Mouse (Mus musculus): ENCODE data around the gene Tmem45b. TPM values are rescaled to one million over a fixed set of nuclear protein-coding genes. Genes with fewer than 3 reads are reported as not detected.
"Not testable (repeated sequence)": the region's sequence is repeated elsewhere in the genome, so short reads cannot be mapped to it uniquely, and the experiment has no call there.

Gene Tmem45b
- polyA plus RNA-seq (2012; rRNA removed): 0.30 and 0.55 TPM in 2 replicates

- DNase-seq (ENCODE audit: extremely low spot score in 1 of 2, low spot score in 1 of 2): no peak
Measured at GRCm38 (mm10) chr9:31463692-31464474, at the start of gene Tmem45b. Gene Tmem45b (minus strand): TSS chr9:31464462.

DNA sequence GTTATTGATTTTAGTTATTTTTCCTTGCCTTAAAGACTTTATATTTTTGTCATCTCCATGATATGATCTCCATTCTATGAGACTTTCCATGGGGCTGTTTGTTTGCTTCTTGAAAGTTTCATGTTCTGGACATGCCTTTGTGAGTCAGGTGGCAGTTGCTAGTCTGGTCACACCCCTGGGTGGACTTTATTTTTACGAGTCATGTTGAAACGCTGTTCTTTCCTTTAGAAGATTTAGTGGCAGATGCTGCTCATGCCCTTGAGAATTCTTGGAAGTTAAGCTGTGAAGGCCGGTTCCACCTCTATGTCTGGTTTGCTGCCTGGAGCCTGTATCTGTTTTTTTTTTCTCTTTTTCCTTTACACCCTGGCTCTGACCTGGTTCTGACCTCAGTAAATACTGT lies 43.9 kb upstream of the Tmem45b start:
- DNase-seq (ENCODE audit: extremely low spot score in 1 of 2, low spot score in 1 of 2): no peak

DNA sequence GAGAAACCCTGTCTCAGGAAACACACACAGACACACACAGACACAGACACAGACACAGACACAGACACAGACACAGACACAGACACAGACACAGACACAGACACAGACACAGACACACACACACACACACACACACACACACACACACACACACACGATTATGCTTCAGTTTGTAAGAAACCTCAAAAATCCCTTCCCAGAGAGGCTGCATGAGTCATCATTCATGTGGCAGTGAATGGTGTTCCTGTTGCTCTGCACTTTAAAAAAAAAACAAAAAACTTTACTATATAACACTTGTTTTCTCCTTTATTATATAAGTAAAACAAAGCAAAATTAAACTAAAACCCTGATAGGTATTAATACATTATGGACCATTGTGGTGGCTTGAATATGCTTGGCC lies 37.0 kb upstream of the Tmem45b start:
- not testable (repeated sequence) for DNase-seq (ENCODE audit: extremely low spot score in 1 of 2, low spot score in 1 of 2)

DNA sequence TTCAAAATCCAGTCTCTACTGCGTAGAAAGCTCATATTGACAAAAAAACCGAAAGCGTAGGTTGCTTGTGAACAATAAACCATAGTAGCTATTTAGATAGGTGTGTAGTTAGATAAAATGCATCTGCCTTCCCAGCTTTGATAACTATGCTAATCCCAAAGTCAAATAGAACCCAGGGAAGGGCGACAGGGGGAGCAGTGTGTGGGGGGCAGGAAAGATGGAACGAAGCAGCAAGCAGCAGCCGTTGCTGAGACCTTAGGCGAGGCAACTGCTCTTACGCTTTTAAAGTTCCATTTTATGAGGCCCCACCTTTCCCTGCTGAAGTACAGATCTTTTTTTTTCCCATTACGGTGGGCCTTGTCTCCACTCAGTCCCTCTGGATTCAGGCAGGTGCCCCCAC lies 1.1 kb downstream of the Tmem45b start:
- DNase-seq (ENCODE audit: extremely low spot score in 1 of 2, low spot score in 1 of 2): no peak

DNA sequence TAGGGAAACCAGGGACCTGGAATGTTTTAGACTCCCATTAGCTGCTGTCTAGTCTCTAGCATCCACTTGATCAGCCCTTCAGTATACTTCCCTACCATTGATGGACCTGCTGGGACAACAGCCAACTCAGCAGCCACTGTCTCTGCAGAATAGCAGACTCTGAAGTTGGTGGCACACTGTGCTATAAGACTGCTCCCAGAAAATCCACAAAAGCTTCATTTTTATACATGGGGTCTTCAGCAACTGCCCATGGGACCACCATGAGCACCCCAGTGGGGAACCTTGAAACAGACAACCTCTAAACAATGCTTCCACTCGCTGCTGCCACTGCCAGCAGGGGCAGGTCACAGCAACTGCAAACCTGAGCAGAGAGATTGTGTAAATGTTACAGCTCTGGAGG lies 9.9 kb downstream of the Tmem45b start:
- no peak for DNase-seq (ENCODE audit: extremely low spot score in 1 of 2, low spot score in 1 of 2)

- no peak for DNase-seq (ENCODE audit: extremely low spot score in 1 of 2, low spot score in 1 of 2)
Measured at GRCm38 (mm10) chr9:31452166-31452565, 12.1 kb downstream of the Tmem45b start.

DNA sequence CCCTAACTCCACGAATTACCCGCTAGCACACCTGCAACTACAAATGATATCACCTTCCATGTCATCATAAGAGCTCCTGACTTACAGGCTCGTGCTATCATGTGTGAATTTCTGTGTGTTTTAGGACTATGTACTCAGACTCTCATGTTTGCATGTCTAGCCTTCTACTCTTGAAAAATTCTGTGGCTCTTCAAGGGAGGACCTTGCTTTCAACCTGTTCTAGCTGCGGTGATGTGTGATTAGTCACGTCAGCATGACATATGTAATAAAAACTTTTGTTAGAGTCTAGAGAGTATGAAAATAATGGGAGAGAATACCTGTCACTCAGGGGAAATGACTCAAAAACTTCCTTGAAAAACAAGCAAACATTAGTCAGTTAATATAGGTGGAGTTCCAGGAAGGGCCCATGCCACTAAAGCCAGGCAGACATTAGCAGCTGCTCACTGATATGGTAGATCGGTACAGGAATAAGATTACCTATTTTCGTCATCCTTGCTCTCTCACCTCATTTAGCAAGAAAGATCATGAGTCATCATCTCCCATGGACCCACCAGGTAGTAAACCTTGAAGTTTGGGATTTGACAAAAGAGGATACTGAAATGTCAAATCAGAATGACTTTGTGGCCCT lies 15.0 kb downstream of the Tmem45b start:
- DNase-seq (ENCODE audit: extremely low spot score in 1 of 2, low spot score in 1 of 2): no peak

- DNase-seq (ENCODE audit: extremely low spot score in 1 of 2, low spot score in 1 of 2): no peak
Measured at GRCm38 (mm10) chr9:31444236-31444635, 20.0 kb downstream of the Tmem45b start.

DNA sequence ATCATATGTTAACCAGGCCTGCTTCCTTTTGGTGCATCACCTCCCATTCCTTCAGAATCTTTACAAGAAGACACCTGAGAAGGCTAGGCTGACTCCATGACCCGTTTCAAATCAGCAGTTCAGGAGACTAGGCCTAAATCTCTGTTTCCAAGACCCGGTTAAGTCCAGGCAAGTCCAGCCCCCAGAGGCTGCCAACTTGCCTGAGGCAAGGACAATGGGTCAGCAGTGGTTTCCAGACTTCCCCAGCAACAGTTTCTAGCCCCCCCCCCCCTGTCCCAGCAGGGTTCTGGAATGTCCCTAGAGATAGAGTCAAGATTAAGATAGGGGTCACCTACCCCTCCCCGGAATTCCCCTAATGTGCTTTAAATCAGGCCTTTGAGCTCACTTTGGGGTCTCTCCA lies 22.8 kb downstream of the Tmem45b start:
- DNase-seq (ENCODE audit: extremely low spot score in 1 of 2, low spot score in 1 of 2): no peak

DNA sequence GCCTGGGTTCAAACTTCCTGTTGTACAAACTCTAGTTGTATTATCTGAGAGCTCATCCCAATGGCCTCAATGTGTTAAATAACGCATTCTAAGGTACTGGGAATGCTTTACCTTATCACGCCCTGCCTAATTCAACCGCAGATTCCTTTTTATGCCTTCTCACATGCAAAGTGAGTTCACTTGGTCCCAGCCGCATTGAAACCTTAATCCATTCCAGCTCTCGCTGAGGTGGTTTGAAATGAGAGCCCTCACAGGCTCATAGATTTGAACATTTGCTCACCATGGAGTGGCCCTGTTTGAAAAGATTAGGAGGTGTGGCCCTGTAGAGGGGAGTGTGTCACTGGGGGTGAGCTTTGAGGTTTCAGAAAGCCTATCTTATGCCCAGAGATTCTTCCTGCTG lies 23.9 kb downstream of the Tmem45b start:
- DNase-seq (ENCODE audit: extremely low spot score in 1 of 2, low spot score in 1 of 2): no peak

DNA sequence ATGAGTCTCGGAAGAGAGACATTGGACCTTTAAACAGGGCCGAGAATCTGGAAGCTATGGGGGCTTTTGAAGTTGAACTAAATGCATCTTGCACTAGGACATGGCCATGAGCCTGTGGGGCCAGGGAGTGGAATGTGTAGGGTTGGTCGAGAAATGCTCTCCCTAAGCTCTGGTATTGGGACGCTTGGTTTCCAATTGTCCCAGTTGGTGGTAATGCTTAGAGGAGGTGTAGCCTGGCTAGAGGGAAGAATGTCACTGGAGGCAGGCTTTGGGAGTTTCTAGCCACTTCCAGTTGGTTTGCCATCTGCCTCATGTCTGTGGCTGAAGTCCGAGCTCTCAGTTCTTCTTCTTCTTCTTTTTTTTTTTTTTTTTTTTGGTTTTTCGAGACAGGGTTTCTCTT lies 24.9 kb downstream of the Tmem45b start:
- no peak for DNase-seq (ENCODE audit: extremely low spot score in 1 of 2, low spot score in 1 of 2)

GRCm38 (mm10) chr9:31438834-31439233 lies 25.4 kb downstream of the Tmem45b start:
- DNase-seq (ENCODE audit: extremely low spot score in 1 of 2, low spot score in 1 of 2): no peak

DNA sequence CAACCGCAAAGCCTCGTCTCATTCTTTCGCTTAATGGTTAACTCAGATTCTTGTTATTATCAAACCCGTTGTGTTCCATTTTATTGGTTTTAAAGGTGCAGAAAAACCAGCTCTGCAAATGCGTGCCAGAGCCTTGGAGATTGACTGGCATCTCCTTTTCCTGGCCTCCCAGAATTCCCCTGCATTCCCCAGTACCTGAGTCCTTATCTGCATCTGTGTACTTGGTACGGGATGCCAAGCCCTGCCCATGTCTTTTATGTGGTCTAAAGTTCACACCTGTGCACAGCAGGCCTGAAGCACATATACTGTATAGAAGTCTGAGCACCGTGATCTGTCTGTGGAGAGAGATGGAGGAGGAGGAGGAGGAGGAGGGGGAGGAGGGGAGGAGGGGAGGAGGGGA lies 26.4 kb downstream of the Tmem45b start:
- DNase-seq (ENCODE audit: extremely low spot score in 1 of 2, low spot score in 1 of 2): no peak

GRCm38 (mm10) chr9:31435415-31435814 lies 28.8 kb downstream of the Tmem45b start:
- DNase-seq (ENCODE audit: extremely low spot score in 1 of 2, low spot score in 1 of 2): no peak

DNA sequence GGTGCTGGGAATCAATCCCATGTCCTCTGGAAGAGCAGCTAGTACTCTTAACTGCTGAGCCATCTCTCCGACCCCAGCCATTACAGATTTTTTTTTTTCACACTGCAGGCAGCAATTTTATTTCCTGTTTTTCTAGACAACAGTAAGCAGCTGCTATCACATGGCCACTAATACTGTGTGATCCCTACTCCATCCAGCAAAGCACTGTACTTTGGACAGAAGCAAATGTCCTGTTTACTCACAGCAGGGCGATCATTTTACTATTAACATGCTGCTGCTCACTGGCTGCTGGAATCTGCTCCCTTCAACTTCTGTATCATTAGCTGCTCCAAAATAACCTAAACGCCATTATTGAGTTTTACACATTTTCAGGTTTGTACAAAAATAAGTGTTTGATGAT lies 30.8 kb downstream of the Tmem45b start:
- no peak for DNase-seq (ENCODE audit: extremely low spot score in 1 of 2, low spot score in 1 of 2)

- no peak for DNase-seq (ENCODE audit: extremely low spot score in 1 of 2, low spot score in 1 of 2)
Measured at GRCm38 (mm10) chr9:31432336-31432975, 31.8 kb downstream of the Tmem45b start.

GRCm38 (mm10) chr9:31431751-31432150 lies 32.5 kb downstream of the Tmem45b start:
- no peak for DNase-seq (ENCODE audit: extremely low spot score in 1 of 2, low spot score in 1 of 2)

DNA sequence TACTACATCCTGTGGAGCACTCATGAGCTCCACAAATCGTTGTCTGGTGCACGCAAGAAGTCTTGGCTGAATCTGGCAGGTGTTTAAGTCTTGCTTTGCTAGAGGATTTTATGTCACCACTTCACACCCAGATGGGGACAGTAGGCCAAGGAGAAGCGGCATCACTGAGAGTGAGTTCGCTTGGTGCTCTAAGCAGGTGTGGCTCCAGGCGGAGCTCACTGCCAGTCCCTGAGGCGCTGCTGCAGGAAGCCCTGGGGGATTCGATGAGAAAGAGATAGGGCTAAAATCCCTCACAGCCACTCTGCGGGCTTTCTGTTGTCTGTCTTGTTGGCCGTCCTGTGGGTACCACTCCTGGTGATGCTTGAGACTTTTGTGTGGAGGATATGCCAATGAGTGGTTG lies 34.3 kb downstream of the Tmem45b start:
- no peak for DNase-seq (ENCODE audit: extremely low spot score in 1 of 2, low spot score in 1 of 2)

GRCm38 (mm10) chr9:31428971-31429370 lies 35.3 kb downstream of the Tmem45b start:
- DNase-seq (ENCODE audit: extremely low spot score in 1 of 2, low spot score in 1 of 2): no peak

DNA sequence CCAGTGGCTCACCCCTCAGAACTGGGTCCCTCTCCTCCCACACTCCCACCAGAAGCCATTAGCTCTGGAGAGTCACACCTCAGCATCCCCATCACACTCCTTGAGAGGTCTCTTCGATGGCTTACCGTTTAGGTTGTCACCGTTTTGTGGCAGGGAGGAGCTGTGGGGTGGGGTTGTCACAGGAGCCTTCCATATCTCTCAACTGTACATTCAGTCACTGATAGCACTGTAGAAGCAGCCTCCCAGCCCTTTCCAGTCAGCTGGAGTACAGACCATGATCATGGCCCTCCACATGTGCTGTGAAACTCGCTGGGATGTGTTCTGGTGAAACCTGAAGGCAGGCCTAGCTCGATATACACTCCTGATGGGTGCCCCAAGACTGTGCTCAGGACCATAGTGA lies 42.1 kb downstream of the Tmem45b start:
- no peak for DNase-seq (ENCODE audit: extremely low spot score in 1 of 2, low spot score in 1 of 2)

DNA sequence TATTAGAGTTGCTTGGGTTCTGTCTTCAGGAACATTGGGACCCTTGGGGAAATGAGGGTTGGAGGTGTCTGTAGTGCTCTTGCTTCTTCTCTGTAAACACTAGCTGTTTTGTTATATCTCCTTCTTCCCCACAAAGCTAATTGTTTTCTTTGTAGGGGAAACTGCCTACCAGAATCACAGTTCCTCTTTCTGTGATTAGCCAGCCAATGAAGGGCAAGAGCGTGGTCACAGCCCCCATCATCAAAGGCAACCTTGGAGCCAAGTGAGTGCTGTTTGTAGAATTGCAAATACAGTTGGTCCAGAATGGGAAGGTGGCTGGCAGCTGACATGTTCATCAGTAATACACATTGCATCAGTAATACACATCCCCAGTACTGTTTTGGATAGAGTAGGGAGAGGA lies 45.4 kb downstream of the Tmem45b start:
- DNase-seq (ENCODE audit: extremely low spot score in 1 of 2, low spot score in 1 of 2): peak in 1 of 2 experiments; percentile 17

GRCm38 (mm10) chr9:31412165-31412564 lies 52.1 kb downstream of the Tmem45b start:
- DNase-seq (ENCODE audit: extremely low spot score in 1 of 2, low spot score in 1 of 2): no peak

Measured in frontal cortex, adult 2 months (tissue).